Mouse (Mus musculus) forebrain, embryonic 14.5 days (tissue): ENCODE results near the gene Olfr519. TPM values are rescaled to one million over a fixed set of nuclear protein-coding genes. Genes with fewer than 3 reads are reported as not detected.

Source experiments
- ATAC-seq: fragments of 200-750 bp; cut with Nextera tagmentation; 2 replicates; pipeline ENCODE4 v1.8.0; 2017; ENCODE audit warnings: mild to moderate bottlenecking, moderate library complexity
- DNase-seq: peaks from one replicate; pipeline ENCODE4 v3.0.0-alpha.2; 2015; ENCODE audit warnings: low spot score
- H3K27ac ChIP-seq: fragments of 300-500 bp; sonication (generic); 2 replicates; pipeline ENCODE4 v1.5.1; 2014; ENCODE audit warnings: low read depth, mild to moderate bottlenecking, control low read depth, low read length, moderate library complexity
- H3K27me3 ChIP-seq: fragments of 300-500 bp; sonication (generic); replicated peaks from 2 replicates; pipeline ENCODE4 v1.6.1; 2014; ENCODE audit warnings: low read length, control low read depth, mixed read lengths; ENCODE audit not compliant: control insufficient read depth, insufficient read depth
- H3K36me3 ChIP-seq: fragments of 300-500 bp; sonication (generic); 2 replicates; pipeline ENCODE4 v1.6.1; 2014; ENCODE audit warnings: low read length, control low read depth; ENCODE audit not compliant: control insufficient read depth, insufficient read depth
- H3K4me1 ChIP-seq: fragments of 300-500 bp; sonication (generic); 2 replicates; pipeline ENCODE4 v1.6.1; 2014; ENCODE audit warnings: antibody characterized with exemption, low read length, control low read depth; ENCODE audit not compliant: control insufficient read depth, insufficient read depth
- H3K4me2 ChIP-seq: fragments of 300-500 bp; sonication (generic); 2 replicates; pipeline ENCODE4 v1.6.1; 2014; ENCODE audit warnings: mild to moderate bottlenecking, control low read depth, low read length
- H3K4me3 ChIP-seq: fragments of 300-500 bp; sonication (generic); 2 replicates; pipeline ENCODE4 v1.5.1; 2014; ENCODE audit warnings: low read depth, low read length, control low read depth
- H3K9ac ChIP-seq: fragments of 300-500 bp; sonication (generic); 2 replicates; pipeline ENCODE4 v1.6.1; 2014; ENCODE audit warnings: mild to moderate bottlenecking, low read length, control low read depth, moderate library complexity
- H3K9me3 ChIP-seq: fragments of 300-500 bp; sonication (generic); replicated peaks from 2 replicates; pipeline ENCODE4 v1.6.1; 2016; ENCODE audit warnings: low read length, control low read depth, mixed read lengths; ENCODE audit not compliant: control insufficient read depth
- WGBS: fragments of 180-500 bp; shearing (Covaris S2); extraction: QIAGEN DNeasy Blood & Tissue Kit; methylation state at CpG from one replicate; pipeline ENCODE4 v1.1.7; 2014; 5-methylcytosine and 5-hydroxymethylcytosine counted together
- polyA plus RNA-seq: library from polyadenylated mRNA; unstranded; fragments of >200 nt; fragmentation: Nextera tagmentation; extraction: Ambion mirVana; gene quantifications from 2 replicates; pipeline ENCODE4 v1.2.1, GENCODE M21; 2014

The Olfr519 gene
- not detected in 2 replicates for polyA plus RNA-seq

GRCm38 (mm10) chr7:108894320-108894719 lies at the start of gene Olfr519:
TSS of gene Olfr519 (minus strand) at chr7:108894420.
- ATAC-seq (no peak), DNase-seq (no peak)
- H3K4me2 ChIP-seq, result no peak within 1 kb of the TSS
- H3K27me3 ChIP-seq, result no peaks in the 10 kb centered on the region
- H3K9ac ChIP-seq, result no peak within 1 kb of the TSS
- no peak within 1 kb of the TSS for H3K4me3 ChIP-seq
- 92% methylated on average over 5 of the region's 5 CpGs for WGBS
- no peak within 1 kb of the TSS for H3K27ac ChIP-seq
- no peaks in the 10 kb centered on the region for H3K4me1 ChIP-seq
- H3K9me3 ChIP-seq, result no peaks in the 10 kb centered on the region
- no peaks in the 10 kb centered on the region for H3K36me3 ChIP-seq

GRCm38 (mm10) chr7:108944002-108944401 lies 49.8 kb upstream of the Olfr519 start:
- no peaks in the 10 kb centered on the region for H3K9me3 ChIP-seq
- H3K9ac ChIP-seq, result no peak overlapping the region
- ATAC-seq (peak; percentile 76), DNase-seq (peak; percentile 71)
- 5% methylated on average over 2 of the region's 2 CpGs for WGBS
- peaks cover 59% of the 10 kb centered on the region for H3K36me3 ChIP-seq
- H3K4me1 ChIP-seq, result no peaks in the 10 kb centered on the region
- H3K4me3 ChIP-seq, result no peak overlapping the region
- H3K27ac ChIP-seq, result no peak overlapping the region
- no peak overlapping the region for H3K4me2 ChIP-seq
- H3K27me3 ChIP-seq, result 0 out of 2 replicates have a peak, but pooled peaks cover under 1% of the 10 kb centered on the region

- peaks cover 81% of the 10 kb centered on the region for H3K36me3 ChIP-seq
- H3K4me2 ChIP-seq, result no peak overlapping the region
- no peaks in the 10 kb centered on the region for H3K4me1 ChIP-seq
- H3K9ac ChIP-seq, result no peak overlapping the region
- H3K27ac ChIP-seq, result no peak overlapping the region
- DNase-seq, result no peak
- no peak overlapping the region for H3K4me3 ChIP-seq
- H3K27me3 ChIP-seq, result no peaks in the 10 kb centered on the region
- no peaks in the 10 kb centered on the region for H3K9me3 ChIP-seq
- ATAC-seq, result no peak
- 95% methylated on average over 9 of the region's 9 CpGs for WGBS
These were observed 47.2 kb upstream of the Olfr519 start for GRCm38 (mm10) chr7:108941466-108941865.

- no peaks in the 10 kb centered on the region for H3K9me3 ChIP-seq
- H3K27ac ChIP-seq, result no peak overlapping the region
- H3K9ac ChIP-seq, result no peak overlapping the region
- H3K27me3 ChIP-seq, result no peaks in the 10 kb centered on the region
- ATAC-seq, result no peak
- peaks cover 51% of the 10 kb centered on the region for H3K36me3 ChIP-seq
- no peak overlapping the region for H3K4me2 ChIP-seq
- H3K4me1 ChIP-seq, result peaks cover 10% of the 10 kb centered on the region
- WGBS, result 96% methylated on average over 4 of the region's 4 CpGs
- H3K4me3 ChIP-seq, result no peak overlapping the region
- no peak for DNase-seq
These were observed 42.4 kb upstream of the Olfr519 start for GRCm38 (mm10) chr7:108936591-108936990.

GRCm38 (mm10) chr7:108935411-108935810 lies 41.2 kb upstream of the Olfr519 start:
- H3K27ac ChIP-seq, result no peak overlapping the region
- no peaks in the 10 kb centered on the region for H3K27me3 ChIP-seq
- H3K4me1 ChIP-seq, result peaks cover 10% of the 10 kb centered on the region
- DNase-seq, result no peak
- H3K9ac ChIP-seq, result peak overlapping the region; percentile 95
- H3K9me3 ChIP-seq, result no peaks in the 10 kb centered on the region
- H3K4me2 ChIP-seq, result peak overlapping the region; percentile 93
- peaks cover 39% of the 10 kb centered on the region for H3K36me3 ChIP-seq
- no peak for ATAC-seq
- WGBS, result 90% methylated on average over 7 of the region's 7 CpGs
- H3K4me3 ChIP-seq, result peak overlapping the region; percentile 98

- peak overlapping the region; percentile 93 for H3K4me2 ChIP-seq
- peaks cover 33% of the 10 kb centered on the region for H3K36me3 ChIP-seq
- H3K27ac ChIP-seq, result no peak overlapping the region
- no peaks in the 10 kb centered on the region for H3K9me3 ChIP-seq
- H3K4me1 ChIP-seq, result peaks cover 10% of the 10 kb centered on the region
- H3K27me3 ChIP-seq, result no peaks in the 10 kb centered on the region
- H3K9ac ChIP-seq, result peak overlapping the region; percentile 95
- 6% methylated on average over 8 of the region's 8 CpGs for WGBS
- ATAC-seq, result no peak
- peak overlapping the region; percentile 98 for H3K4me3 ChIP-seq
- DNase-seq, result no peak
These were observed 40.6 kb upstream of the Olfr519 start for GRCm38 (mm10) chr7:108934836-108935235.

- H3K9me3 ChIP-seq, result no peaks in the 10 kb centered on the region
- H3K27me3 ChIP-seq, result no peaks in the 10 kb centered on the region
- H3K4me2 ChIP-seq, result peak within 1 kb of the TSS; percentile 93
- H3K27ac ChIP-seq, result peak within 1 kb of the TSS; percentile 78
- H3K4me1 ChIP-seq, result peaks cover 10% of the 10 kb centered on the region
- ATAC-seq, result peak; percentile 98
- 2% methylated on average over 50 of the region's 50 CpGs for WGBS
- H3K36me3 ChIP-seq, result peaks cover 25% of the 10 kb centered on the region
- H3K9ac ChIP-seq, result peak within 1 kb of the TSS; percentile 95
- H3K4me3 ChIP-seq, result peak within 1 kb of the TSS; percentile 98
- peak; percentile 99 for DNase-seq
These were observed 39.8 kb upstream of the Olfr519 start, which contains the start of gene Eif3f for GRCm38 (mm10) chr7:108933794-108934731. TSS of gene Eif3f (plus strand) at chr7:108934417.

GRCm38 (mm10) chr7:108929726-108930393 lies 35.6 kb upstream of the Olfr519 start, which contains the start of gene Nlrp10:
TSS of gene Nlrp10 (minus strand) at chr7:108930178.
- Histone ChIP-seq H3K9ac (no peak within 1 kb of the TSS), H3K27ac (no peak within 1 kb of the TSS), H3K4me2 (no peak within 1 kb of the TSS), H3K36me3 (no peaks in the 10 kb centered on the region), H3K27me3 (no peaks in the 10 kb centered on the region), H3K9me3 (no peaks in the 10 kb centered on the region), H3K4me3 (no peak within 1 kb of the TSS), H3K4me1 (no peaks in the 10 kb centered on the region)
- 80% methylated on average over 6 of the region's 6 CpGs for WGBS
- no peak for DNase-seq
- ATAC-seq, result no peak
